Comparison of ENCODE assay signal across 8 mouse cellular contexts in the genomic region with DNA sequence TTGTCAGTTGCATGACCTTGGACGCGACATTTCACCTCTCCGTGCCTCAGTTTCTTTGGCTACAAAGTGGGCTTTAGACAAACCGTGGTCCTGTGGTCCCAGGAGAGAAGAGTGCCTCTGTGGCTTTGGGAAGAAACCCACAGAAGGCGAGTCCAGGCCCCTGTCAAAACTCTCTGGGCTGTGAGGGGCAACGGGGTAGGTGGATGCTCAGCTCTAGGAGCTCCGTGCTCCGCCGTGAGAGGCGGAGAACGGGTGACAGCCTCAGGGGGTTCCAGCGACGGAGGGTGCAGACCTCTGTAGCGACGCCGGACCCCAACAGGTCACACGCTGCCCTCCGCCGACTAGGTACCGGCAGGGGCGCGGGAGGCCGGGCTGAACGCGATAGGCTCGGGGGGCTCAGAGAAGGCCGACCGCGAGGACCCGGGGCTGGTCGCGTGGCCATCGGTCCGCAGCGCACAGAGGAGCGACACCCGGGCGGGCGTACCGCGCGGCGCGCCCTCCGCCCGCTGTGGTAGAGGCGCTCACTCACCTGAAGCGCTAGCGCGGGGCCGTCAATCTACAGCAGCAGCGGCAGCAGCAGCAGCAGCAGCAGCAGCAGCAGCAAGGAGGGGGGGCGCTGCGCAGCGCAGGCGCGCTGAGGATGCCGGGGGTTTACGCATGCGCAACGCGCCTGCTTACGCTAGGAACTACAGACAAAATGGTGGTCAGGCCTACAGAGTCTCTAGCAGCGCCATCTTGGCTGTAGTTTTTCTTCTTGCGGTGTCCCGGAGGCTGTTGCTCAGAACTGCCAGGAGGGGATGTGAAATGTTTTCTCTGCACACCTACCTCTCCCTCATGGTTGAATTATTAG. TPM values are rescaled to one million over a fixed set of nuclear protein-coding genes. Genes with fewer than 3 reads are reported as not detected.
DNase-seq lines count a peak whose midpoint lies in the region; ATAC-seq and TF ChIP-seq lines count a peak whose summit lies in the region.

A gene (minus strand): TSS at position 587 of the 850 bp plus-strand sequence.

- no peaks in the 10 kb centered on the region for H3K27me3 ChIP-seq in MEL (ENCODE audit: control insufficient read depth in 1 of 2, insufficient read depth in 2 of 2, low read length in 2 of 2)
- no peaks in the 10 kb centered on the region for H3K27me3 ChIP-seq in cerebellum, adult 2 months (ENCODE audit: control insufficient read depth, insufficient read depth, low read length)
- H3K27me3 ChIP-seq in forebrain, postnatal 0 days (ENCODE audit: insufficient read depth, low read length) = no peaks in the 10 kb centered on the region
- H3K27me3 ChIP-seq in lung, embryonic 15.5 days = no peaks in the 10 kb centered on the region

- H3K9me3 ChIP-seq in MEL (replicated peaks; ENCODE audit: insufficient read depth, low read length) = no peaks in the 10 kb centered on the region
- H3K9me3 ChIP-seq in forebrain, postnatal 0 days (ENCODE audit: low read length) = no peaks in the 10 kb centered on the region
- no peaks in the 10 kb centered on the region for H3K9me3 ChIP-seq in lung, embryonic 15.5 days

- WGBS in cerebellum, adult 2 months = under 1% methylated on average over 66 of the region's 66 CpGs
- WGBS in forebrain, postnatal 0 days = under 1% methylated on average over 58 of the region's 66 CpGs
- WGBS in lung, embryonic 15.5 days = under 1% methylated on average over 66 of the region's 66 CpGs

- no peak for TF ChIP-seq RAD21 in MEL (IDR thresholded peaks at IDR 0.05; ENCODE audit: low read depth, low read length)

- peak; percentile 24 to 53 (median 35); a peak in 5 of 6 replicates for TF ChIP-seq CTCF in MEL (IDR thresholded peaks at IDR 0.05 in 2 of 3, conservative IDR thresholded peaks at IDR 0.05 in 1 of 3; ENCODE audit: control insufficient read depth in 1 of 3, insufficient read depth in 1 of 3, low read depth in 2 of 3, low read length in 3 of 3, poor library complexity in 1 of 3, severe bottlenecking in 1 of 3)
- no peak; the same call in 1 of the 2 replicates for TF ChIP-seq CTCF in cerebellum, adult 2 months (IDR thresholded peaks at IDR 0.05; ENCODE audit: borderline replicate concordance, insufficient read depth, low read depth, low read length)
- peak; percentile 68; the same call in 1 of the 2 replicates for TF ChIP-seq CTCF in forebrain, postnatal 0 days (IDR thresholded peaks at IDR 0.05; ENCODE audit: low read depth)

- peak within 1 kb of the TSS; percentile 80 to 82 for H3K4me3 ChIP-seq in MEL (ENCODE audit: control insufficient read depth in 1 of 2, insufficient read depth in 1 of 2, low read depth in 2 of 2, low read length in 2 of 2)
- H3K4me3 ChIP-seq in cerebellum, adult 2 months (replicated peaks; ENCODE audit: insufficient read depth, low read depth, low read length) = peak within 1 kb of the TSS; percentile 95
- peak within 1 kb of the TSS; percentile 83 for H3K4me3 ChIP-seq in forebrain, postnatal 0 days (ENCODE audit: low read depth, low read length)
- peak within 1 kb of the TSS; percentile 97 for H3K4me3 ChIP-seq in lung, embryonic 15.5 days

- ATAC-seq in forebrain, postnatal 0 days = peak; percentile 98
- ATAC-seq in lung, embryonic 15.5 days (ENCODE audit: borderline replicate concordance, extremely low read depth, low FRiP score, low TSS enrichment) = peak; percentile 97

- peaks cover 7 to 10% of the 10 kb centered on the region in 2 experiments for H3K36me3 ChIP-seq in MEL (ENCODE audit: control insufficient read depth in 1 of 2, insufficient read depth in 2 of 2, low read length in 2 of 2)
- no peaks in the 10 kb centered on the region for H3K36me3 ChIP-seq in forebrain, postnatal 0 days (ENCODE audit: insufficient read depth)
- peaks cover 27% of the 10 kb centered on the region for H3K36me3 ChIP-seq in lung, embryonic 15.5 days

- peaks cover 9% of the 10 kb centered on the region for H3K79me2 ChIP-seq in MEL (ENCODE audit: control insufficient read depth, insufficient read depth, low read length, poor library complexity)

- H3K27ac ChIP-seq in MEL (ENCODE audit: control insufficient read depth, low read depth, low read length) = peak within 1 kb of the TSS; percentile 78
- H3K27ac ChIP-seq in cerebellum, adult 2 months (ENCODE audit: insufficient read depth, low read length) = peak within 1 kb of the TSS; percentile 98
- peak within 1 kb of the TSS; percentile 81 for H3K27ac ChIP-seq in forebrain, postnatal 0 days (ENCODE audit: low read depth, low read length)
- peak within 1 kb of the TSS; percentile 70 for H3K27ac ChIP-seq in lung, embryonic 15.5 days

- H3K4me2 ChIP-seq in forebrain, postnatal 0 days (ENCODE audit: low read depth) = peak within 1 kb of the TSS; percentile 71
- peak within 1 kb of the TSS; percentile 94 for H3K4me2 ChIP-seq in lung, embryonic 15.5 days

- H3K4me1 ChIP-seq in MEL (ENCODE audit: control insufficient read depth in 1 of 2, insufficient read depth in 2 of 2, low read length in 2 of 2) = no peaks in the 10 kb centered on the region; a peak in 1 of 4 replicates
- peaks cover 6% of the 10 kb centered on the region; the same call in 1 of the 2 replicates for H3K4me1 ChIP-seq in cerebellum, adult 2 months (ENCODE audit: control insufficient read depth, insufficient read depth, low read length)
- H3K4me1 ChIP-seq in forebrain, postnatal 0 days (ENCODE audit: insufficient read depth) = peaks cover 11% of the 10 kb centered on the region
- H3K4me1 ChIP-seq in lung, embryonic 15.5 days = peaks cover 21% of the 10 kb centered on the region

- peak; percentile 56 to 65; a peak in 3 of 4 replicates for TF ChIP-seq POLR2A in MEL (IDR thresholded peaks at IDR 0.05; ENCODE audit: control insufficient read depth in 1 of 2, insufficient read depth in 1 of 2, low read depth in 1 of 2, low read length in 2 of 2, poor library complexity in 1 of 2)
- peak; percentile 68; the same call in 1 of the 2 replicates for TF ChIP-seq POLR2A in cerebellum, adult 2 months (IDR thresholded peaks at IDR 0.05; ENCODE audit: borderline replicate concordance, insufficient read depth, low read length)

- H3K9ac ChIP-seq in MEL (ENCODE audit: control insufficient read depth, low read depth, low read length, poor library complexity, severe bottlenecking) = peak within 1 kb of the TSS; percentile 86
- H3K9ac ChIP-seq in forebrain, postnatal 0 days = peak within 1 kb of the TSS; percentile 84
- peak within 1 kb of the TSS; percentile 93 for H3K9ac ChIP-seq in lung, embryonic 15.5 days

- DNase-seq in MEL (ENCODE audit: low read depth, low spot score) = peak; percentile 99
- DNase-seq in cerebellum, adult 2 months = peak; percentile 96 to 98
- peak; percentile 99 for DNase-seq in forebrain, postnatal 0 days
- DNase-seq in heart, postnatal 4 days = peak; percentile 97
- DNase-seq in layer of hippocampus, adult 8-10 months (ENCODE audit: low spot score in 2 of 2) = peak; percentile 94 to 96
- DNase-seq in ovary, adult 18-20 months (ENCODE audit: low spot score) = peak; percentile 96
- peak; percentile 98 for DNase-seq in thymus, postnatal 0 days (ENCODE audit: low spot score)

- no peak for TF ChIP-seq EP300 in MEL (IDR thresholded peaks at IDR 0.05; ENCODE audit: low read depth in 1 of 2, low read length in 2 of 2)

TF ChIP-seq in MEL, 35 proteins besides CTCF, POLR2A, EP300 and RAD21 (continues in another document):
- TF ChIP-seq MXI1 (IDR thresholded peaks at IDR 0.05; ENCODE audit: low read depth, low read length) (peak; percentile 75; the same call in 1 of the 2 replicates), E2F4 (IDR thresholded peaks at IDR 0.05; ENCODE audit: borderline replicate concordance, low read depth, low read length) (no peak), NRF1 (IDR thresholded peaks at IDR 0.05; ENCODE audit: insufficient read depth, low read depth, low read length, poor library complexity, severe bottlenecking) (peak; percentile 93), MAZ (IDR thresholded peaks at IDR 0.05; ENCODE audit: low read depth, low read length) (peak; percentile 81; the same call in 1 of the 2 replicates), HCFC1 (IDR thresholded peaks at IDR 0.05; ENCODE audit: low read depth, low read length) (peak; percentile 97), MYB (IDR thresholded peaks at IDR 0.05; ENCODE audit: low read depth, low read length) (no peak), ETS1 (IDR thresholded peaks at IDR 0.05; ENCODE audit: low read depth, low read length) (no peak), TBP (IDR thresholded peaks at IDR 0.05; ENCODE audit: low read depth, low read length) (peak; percentile 72), ZNF384 (IDR thresholded peaks at IDR 0.05; ENCODE audit: low read depth, low read length) (no peak), USF1 (IDR thresholded peaks at IDR 0.05; ENCODE audit: low read depth, low read length) (no peak), NELFE (IDR thresholded peaks at IDR 0.05; ENCODE audit: low read depth, low read length) (peak; percentile 53; the same call in 1 of the 2 replicates), RCOR1 (IDR thresholded peaks at IDR 0.05; ENCODE audit: low read depth, low read length) (peak; percentile 73), MEF2A (IDR thresholded peaks at IDR 0.05; ENCODE audit: extremely low read depth, insufficient replicate concordance, low read depth, low read length, poor library complexity, severe bottlenecking) (no peak), SIN3A (IDR thresholded peaks at IDR 0.05; ENCODE audit: low read length) (peak; percentile 68), UBTF (IDR thresholded peaks at IDR 0.05; ENCODE audit: borderline replicate concordance, insufficient read depth, low read depth, low read length) (no peak), KAT2A (conservative IDR thresholded peaks at IDR 0.05; ENCODE audit: low read depth, low read length) (peak; percentile 76), MAFK (IDR thresholded peaks at IDR 0.05; ENCODE audit: borderline replicate concordance, low read depth, low read length) (no peak), ELF1 (IDR thresholded peaks at IDR 0.05; ENCODE audit: low read depth, low read length) (no peak; the same call in 1 of the 2 replicates), GATA1 (IDR thresholded peaks at IDR 0.05; ENCODE audit: low read depth, low read length) (no peak), CHD1 (IDR thresholded peaks at IDR 0.05; ENCODE audit: low read depth, low read length) (no peak)

RNA-seq across cellular contexts. Expression of the gene that starts here (rescaled TPM):
- 19.0 and 20.1 TPM in 2 replicates for total RNA-seq in MEL (2012; rRNA removed)
- polyA plus RNA-seq in MEL (2012; ENCODE audit: insufficient read depth in 1 of 2, insufficient read length in 2 of 2, low read depth in 1 of 2, low replicate concordance in 2 of 2, missing spikeins in 1 of 2) = 10 to 100 TPM in 1 of 2 experiments, not detected in 1; 39.6 TPM
- polyA plus RNA-seq in cerebellum, adult 2 months (2012; rRNA removed) = 782 and 861 TPM in 2 replicates
- total RNA-seq in forebrain, postnatal 0 days (2014; rRNA removed) = 147 and 168 TPM in 2 replicates
- 151 and 161 TPM in 2 replicates for polyA plus RNA-seq in forebrain, postnatal 0 days (2015; fragmentation: Nextera tagmentation; extraction: Ambion mirVana)
- 10 to 100 TPM; 23.0 to 27.2 TPM for total RNA-seq in heart, postnatal 4 days (2021)
- total RNA-seq in layer of hippocampus, adult 8-10 months (2022) = 100 to 1,000 TPM; 385 to 449 (median 420) TPM
- 43.2 and 49.7 TPM in 2 replicates for polyA plus RNA-seq in lung, embryonic 15.5 days (2015; fragmentation: Nextera tagmentation; extraction: Ambion mirVana)
- polyA plus RNA-seq in thymus, postnatal 0 days (2015; fragmentation: Nextera tagmentation; extraction: Ambion mirVana) = 125 and 141 TPM in 2 replicates

Comparison
In these comparisons a context has a peak if more than half of its experiments do, and no peak if none do; other contexts are left out.
1. Peak in every context shown above with its lines: DNase-seq, ATAC-seq, H3K4me3 ChIP-seq and H3K27ac ChIP-seq.